Mouse (Mus musculus): ENCODE results near the gene Vmn1r13. TPM values are rescaled to one million over a fixed set of nuclear protein-coding genes. Genes with fewer than 3 reads are reported as not detected.

The Vmn1r13 gene
- not detected in 2 replicates for polyA plus RNA-seq (2012; rRNA removed)

GRCm38 (mm10) chr6:57202990-57203389 lies at the start of gene Vmn1r13:
Vmn1r13 (plus strand) TSS chr6:57203290.

GRCm38 (mm10) chr6:57156619-57157018 lies 46.5 kb upstream of the Vmn1r13 start, which contains the start of gene Vmn1r12:
Vmn1r12 (plus strand) TSS chr6:57156919.

GRCm38 (mm10) chr6:57231386-57231785 lies 28.3 kb downstream of the Vmn1r13 start, which contains the start of gene Vmn1r14:
Vmn1r14 (plus strand) TSS chr6:57231686.

GRCm38 (mm10) chr6:57257652-57258051 lies 54.6 kb downstream of the Vmn1r13 start, which contains the start of gene Vmn1r15:
Vmn1r15 (plus strand) TSS chr6:57257952.

Other genes with a start within 250 kb of the Vmn1r13 start
- not detected in 2 replicates for gene Vmn1r5, start 233.0 kb upstream of the Vmn1r13 start, polyA plus RNA-seq (2012; rRNA removed)
- not detected in 2 replicates for gene Vmn1r6, start 206.0 kb upstream of the Vmn1r13 start, polyA plus RNA-seq (2012; rRNA removed)
- not detected in 2 replicates for gene Vmn1r7, start 178.0 kb upstream of the Vmn1r13 start, polyA plus RNA-seq (2012; rRNA removed)
- gene Vmn1r8, start 171.0 kb upstream of the Vmn1r13 start, polyA plus RNA-seq (2012; rRNA removed), result not detected in 2 replicates
- gene Vmn1r9, start 136.5 kb upstream of the Vmn1r13 start, polyA plus RNA-seq (2012; rRNA removed), result not detected in 2 replicates
- not detected in 2 replicates for gene Vmn1r10, start 93.8 kb upstream of the Vmn1r13 start, polyA plus RNA-seq (2012; rRNA removed)
- not detected in 2 replicates for gene Vmn1r11, start 69.8 kb upstream of the Vmn1r13 start, polyA plus RNA-seq (2012; rRNA removed)
- gene Vmn1r12, start 46.4 kb upstream of the Vmn1r13 start, polyA plus RNA-seq (2012; rRNA removed), result not detected in 2 replicates
- gene Vmn1r14, start 28.4 kb downstream of the Vmn1r13 start, polyA plus RNA-seq (2012; rRNA removed), result not detected in 2 replicates
- not detected in 2 replicates for gene Vmn1r15, start 54.7 kb downstream of the Vmn1r13 start, polyA plus RNA-seq (2012; rRNA removed)
- gene Vmn1r16, start 126.2 kb downstream of the Vmn1r13 start, polyA plus RNA-seq (2012; rRNA removed), result not detected in 2 replicates
- gene Vmn1r17, start 160.4 kb downstream of the Vmn1r13 start, polyA plus RNA-seq (2012; rRNA removed), result not detected in 2 replicates
- not detected in 2 replicates for gene Vmn1r18, start 192.5 kb downstream of the Vmn1r13 start, polyA plus RNA-seq (2012; rRNA removed)
- not detected in 2 replicates for gene Vmn1r19, start 200.5 kb downstream of the Vmn1r13 start, polyA plus RNA-seq (2012; rRNA removed)
- gene Vmn1r20, start 225.6 kb downstream of the Vmn1r13 start, polyA plus RNA-seq (2012; rRNA removed), result not detected in 2 replicates